ENCODE assay signal across 8 mouse cellular contexts in the genomic region with DNA sequence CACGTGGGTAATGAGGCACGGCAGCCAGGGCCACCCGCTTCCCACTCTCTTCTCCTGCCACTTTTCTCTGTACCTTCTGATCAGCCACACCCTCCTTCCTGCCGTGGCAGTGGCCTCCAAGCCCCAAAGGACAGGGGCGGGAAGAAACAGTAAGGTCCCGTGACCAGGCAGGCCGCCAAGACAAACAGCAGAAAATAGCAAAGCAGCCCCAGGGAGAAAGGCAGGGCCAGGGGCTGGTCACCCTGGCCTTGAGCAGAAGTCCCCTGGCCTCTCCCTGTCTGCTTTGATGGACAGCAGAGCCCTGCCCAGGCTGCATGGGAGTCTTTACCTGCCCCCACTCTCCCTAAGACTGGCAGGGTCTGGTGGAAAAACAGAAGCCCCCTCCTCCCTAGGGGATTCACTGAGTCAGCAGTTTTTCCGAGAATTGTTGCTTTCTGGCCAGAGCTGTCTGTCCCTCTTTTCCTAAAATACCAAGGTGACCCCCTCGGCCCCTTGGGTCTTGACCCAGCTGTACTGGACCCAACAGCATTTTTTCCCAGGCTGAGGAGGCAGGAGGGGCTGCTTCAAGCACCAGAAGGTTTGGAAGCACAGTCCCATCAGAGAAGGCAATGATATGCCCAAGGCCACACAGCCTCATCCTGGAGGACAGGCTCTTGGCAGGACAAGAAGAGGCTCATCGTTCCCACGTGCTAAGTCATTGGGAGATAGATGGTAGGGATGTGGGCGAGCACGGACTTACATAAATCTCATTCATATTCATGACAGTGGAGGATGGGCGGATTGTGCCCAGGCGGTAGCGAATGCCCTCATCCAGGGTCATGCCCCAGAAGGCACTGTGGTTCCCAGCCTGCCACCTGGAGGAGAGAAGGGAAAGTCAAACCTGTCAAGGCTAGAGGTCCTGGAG. TPM values are rescaled to one million over a fixed set of nuclear protein-coding genes. Genes with fewer than 3 reads are reported as not detected.
DNase-seq lines count a peak whose midpoint lies in the region; ATAC-seq and TF ChIP-seq lines count a peak whose summit lies in the region.

No protein-coding gene starts in this region.

- peak overlapping the region; percentile 78 for H3K27ac ChIP-seq in stomach, postnatal 0 days (replicated peaks)

- 0 out of 2 replicates have a peak overlapping the region, but pooled peaks have one; percentile 18 for H3K9ac ChIP-seq in stomach, postnatal 0 days (ENCODE audit: low read length)

- no peaks in the 10 kb centered on the region for H3K9me3 ChIP-seq in stomach, postnatal 0 days (ENCODE audit: control insufficient read depth, low read length)

- peaks cover 3% of the 10 kb centered on the region; the same call in 1 of the 2 replicates for H3K36me3 ChIP-seq in stomach, postnatal 0 days (ENCODE audit: control insufficient read depth, insufficient read depth, low read length)

- H3K4me1 ChIP-seq in stomach, postnatal 0 days (replicated peaks; ENCODE audit: control insufficient read depth, insufficient read depth), result peaks cover 21% of the 10 kb centered on the region

- TF ChIP-seq EP300 in stomach, postnatal 0 days (optimal IDR thresholded peaks at IDR 0.05), result no peak

- WGBS in stomach, postnatal 0 days, result 28% methylated on average over 16 of the region's 16 CpGs

- H3K27me3 ChIP-seq in stomach, postnatal 0 days (ENCODE audit: control insufficient read depth, insufficient read depth, low read length), result no peaks in the 10 kb centered on the region

- ATAC-seq in stomach, postnatal 0 days (ENCODE audit: low FRiP score, low TSS enrichment), result peak; percentile 57

- H3K4me2 ChIP-seq in stomach, postnatal 0 days (replicated peaks; ENCODE audit: low read depth), result peak overlapping the region; percentile 37; the same call in 1 of the 2 replicates

- peak; percentile 58 for TF ChIP-seq CTCF in stomach, postnatal 0 days (IDR thresholded peaks at IDR 0.05; ENCODE audit: low read depth)

- intact Hi-C loops in heart, postnatal 10 days (cut with DNase I), result loop anchor here (10.0 kb wide), 1 partner anchor 354 kb away; the partner anchor contains the start of gene Ptp4a2

- H3K4me3 ChIP-seq in stomach, postnatal 0 days (ENCODE audit: low read depth, low read length), result no peak overlapping the region

- peak; percentile 51 for DNase-seq in retina, postnatal 1 day
- no peak for DNase-seq in retina, embryonic 14.5 days (ENCODE audit: low spot score)
- DNase-seq in embryo, embryonic 10.5 days (ENCODE audit: low spot score), result peak; percentile 51
- DNase-seq in heart, postnatal 10 days, result peak; percentile 95 to 96
- DNase-seq in kidney, postnatal 10 days, result peak; percentile 95
- peak; percentile 92 for DNase-seq in lung, postnatal 25 days (ENCODE audit: low spot score)
- DNase-seq in stomach, postnatal 0 days (ENCODE audit: low spot score), result peak; percentile 95
- DNase-seq in T-cell, adult 2 months (ENCODE audit: low spot score), result no peak

RNA-seq across cellular contexts. Expression of gene Tinagl1, which starts 6.4 kb away (rescaled TPM):
- total RNA-seq in heart, postnatal 10 days (2021), result 10 to 100 TPM; 64.6 to 83.6 TPM
- 123 and 131 TPM in 2 replicates for polyA plus RNA-seq in stomach, postnatal 0 days (2015; fragmentation: Nextera tagmentation; extraction: Ambion mirVana)

RNA-seq across cellular contexts. Expression of gene Hcrtr1, which starts 29.4 kb away (rescaled TPM):
- not detected for total RNA-seq in heart, postnatal 10 days (2021)
- polyA plus RNA-seq in stomach, postnatal 0 days (2015; fragmentation: Nextera tagmentation; extraction: Ambion mirVana), result 0.39 and 0.73 TPM in 2 replicates

RNA-seq across cellular contexts. Expression of gene Gm853, which starts 53.7 kb away (rescaled TPM):
- total RNA-seq in heart, postnatal 10 days (2021), result not detected
- polyA plus RNA-seq in stomach, postnatal 0 days (2015; fragmentation: Nextera tagmentation; extraction: Ambion mirVana), result not detected in 2 replicates

Comparison
In these comparisons a context has a peak if more than half of its experiments do, and no peak if none do; other contexts are left out.
1. DNase-seq: peak in retina, postnatal 1 day (single experiment), embryo, embryonic 10.5 days (single experiment), heart, postnatal 10 days (2 of 2), kidney, postnatal 10 days (single experiment), lung, postnatal 25 days (single experiment) and stomach, postnatal 0 days (single experiment); none in retina, embryonic 14.5 days (single experiment) and T-cell, adult 2 months (single experiment).